Mouse (Mus musculus): ENCODE results near the gene Ccn5. TPM values are rescaled to one million over a fixed set of nuclear protein-coding genes. Genes with fewer than 3 reads are reported as not detected.

Gene Ccn5
- 0.24 and 0.76 TPM in 2 replicates for polyA plus RNA-seq (2015; fragmentation: Nextera tagmentation; extraction: Ambion mirVana)

DNA sequence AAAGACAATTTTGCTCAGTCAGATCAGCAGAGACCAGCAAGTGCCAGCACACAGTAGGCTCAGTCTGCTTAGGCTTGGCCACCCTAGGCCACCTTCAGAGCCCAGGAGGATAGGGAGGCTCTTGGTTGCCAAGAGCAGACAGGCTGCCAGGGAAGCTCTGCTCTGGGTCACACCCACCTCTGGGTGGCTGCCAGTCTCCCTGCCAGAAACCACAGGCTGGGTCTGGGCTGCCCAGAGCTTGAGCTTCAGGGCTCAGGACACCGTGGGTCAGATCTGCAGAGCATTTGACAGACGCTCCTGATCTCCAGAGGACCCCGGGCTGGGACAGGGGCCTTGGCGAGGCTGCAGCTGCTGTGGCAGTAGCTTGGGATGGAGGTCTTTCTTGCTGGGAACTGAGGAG, at the start of gene Ccn5:
Gene Ccn5, plus strand, starts transcription at position 255 of the 400 bp plus-strand sequence.
- Histone ChIP-seq H3K4me3 (ENCODE audit: low read length) (no peak within 1 kb of the TSS), H3K9me3 (ENCODE audit: control insufficient read depth, low read length) (no peaks in the 10 kb centered on the region), H3K27ac (ENCODE audit: low read length) (no peak within 1 kb of the TSS), H3K9ac (ENCODE audit: low read depth, low read length) (no peak within 1 kb of the TSS), H3K4me1 (ENCODE audit: control insufficient read depth, insufficient read depth, low read length) (no peaks in the 10 kb centered on the region), H3K36me3 (ENCODE audit: control insufficient read depth, insufficient read depth, low read length) (no peaks in the 10 kb centered on the region), H3K4me2 (ENCODE audit: low read depth, low read length) (no peak within 1 kb of the TSS), H3K27me3 (replicated peaks; ENCODE audit: control insufficient read depth, insufficient read depth, low read length) (no peaks in the 10 kb centered on the region)
- 76% methylated on average over 4 of the region's 4 CpGs for WGBS
- no peak for ATAC-seq

DNA sequence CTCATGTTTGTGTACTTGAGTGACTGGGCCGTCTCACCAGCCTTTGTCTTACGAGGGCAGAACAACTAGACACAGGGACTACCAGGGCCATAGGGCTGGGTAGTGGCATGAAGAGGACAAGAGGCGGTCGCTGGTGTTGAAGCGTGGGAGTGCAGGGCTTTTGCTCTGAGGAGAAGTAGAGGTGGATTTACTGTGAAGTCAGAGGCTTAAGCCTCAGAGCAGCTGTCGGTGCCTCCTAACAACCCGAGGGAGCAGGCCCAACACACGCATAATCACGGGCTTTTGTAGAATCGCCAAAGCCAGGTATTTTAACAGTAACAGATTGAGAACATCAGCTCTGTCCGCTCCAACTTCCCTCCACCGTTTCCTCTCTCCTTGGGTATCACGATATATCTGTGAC, 44.0 kb upstream of the Ccn5 start:
- 26% methylated on average over 13 of the region's 13 CpGs for WGBS
- no peak overlapping the region for H3K9ac ChIP-seq (ENCODE audit: low read depth, low read length)
- 0 out of 2 replicates have a peak, but pooled peaks cover 2% of the 10 kb centered on the region for H3K27me3 ChIP-seq (replicated peaks; ENCODE audit: control insufficient read depth, insufficient read depth, low read length)
- H3K4me3 ChIP-seq (ENCODE audit: low read length): no peak overlapping the region
- no peak overlapping the region for H3K27ac ChIP-seq (ENCODE audit: low read length)
- H3K36me3 ChIP-seq (ENCODE audit: control insufficient read depth, insufficient read depth, low read length): no peaks in the 10 kb centered on the region
- no peak for ATAC-seq
- no peaks in the 10 kb centered on the region for H3K9me3 ChIP-seq (ENCODE audit: control insufficient read depth, low read length)
- H3K4me2 ChIP-seq (ENCODE audit: low read depth, low read length): no peak overlapping the region
- H3K4me1 ChIP-seq (ENCODE audit: control insufficient read depth, insufficient read depth, low read length): no peaks in the 10 kb centered on the region

DNA sequence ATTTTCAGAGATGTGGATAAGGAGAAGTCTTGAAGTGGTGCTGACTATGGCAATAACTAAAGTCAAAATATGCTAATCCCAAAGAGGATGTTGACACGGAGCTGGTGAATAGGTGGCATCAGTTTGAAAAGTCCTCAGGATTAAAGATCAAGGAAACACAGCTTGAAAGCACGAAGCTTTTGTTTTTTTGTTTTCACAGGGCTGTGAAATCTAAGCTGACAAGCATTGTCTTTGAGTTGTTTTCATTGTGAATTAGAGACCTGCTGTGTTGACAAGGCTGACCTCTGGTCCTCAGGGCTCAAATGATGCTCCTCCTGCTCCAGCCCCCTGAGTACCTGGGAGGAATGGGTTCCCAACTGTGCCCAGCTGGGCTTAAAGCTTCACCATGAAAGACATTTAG, 43.6 kb upstream of the Ccn5 start:
- Histone ChIP-seq H3K36me3 (ENCODE audit: control insufficient read depth, insufficient read depth, low read length) (no peaks in the 10 kb centered on the region), H3K4me3 (ENCODE audit: low read length) (no peak overlapping the region), H3K9me3 (ENCODE audit: control insufficient read depth, low read length) (no peaks in the 10 kb centered on the region), H3K9ac (ENCODE audit: low read depth, low read length) (no peak overlapping the region), H3K27ac (ENCODE audit: low read length) (no peak overlapping the region), H3K27me3 (replicated peaks; ENCODE audit: control insufficient read depth, insufficient read depth, low read length) (0 out of 2 replicates have a peak, but pooled peaks cover 2% of the 10 kb centered on the region), H3K4me1 (ENCODE audit: control insufficient read depth, insufficient read depth, low read length) (no peaks in the 10 kb centered on the region), H3K4me2 (ENCODE audit: low read depth, low read length) (no peak overlapping the region)
- ATAC-seq: no peak
- 5% methylated on average over 2 of the region's 2 CpGs for WGBS

DNA sequence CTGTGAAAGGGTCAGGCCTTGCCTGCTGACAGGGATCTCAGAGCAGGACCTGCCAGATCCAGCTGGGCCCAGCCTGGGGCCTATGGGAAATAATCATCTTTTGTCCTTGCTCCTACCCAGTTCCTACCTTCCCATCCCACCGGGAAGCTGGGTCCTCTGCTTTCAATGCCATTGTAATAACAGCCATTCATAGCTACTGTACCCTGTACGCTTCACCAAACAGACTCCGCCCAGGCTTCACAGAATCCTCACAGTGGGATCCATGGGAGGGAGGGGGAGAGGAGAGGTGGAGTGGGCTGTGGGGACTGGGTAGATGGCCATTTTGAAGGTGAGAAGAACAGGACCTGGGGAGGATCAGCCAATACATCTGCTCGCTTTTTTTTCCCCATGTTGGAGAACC, 41.8 kb upstream of the Ccn5 start:
- no peak for ATAC-seq
- H3K36me3 ChIP-seq (ENCODE audit: control insufficient read depth, insufficient read depth, low read length): no peaks in the 10 kb centered on the region
- no peak overlapping the region for H3K4me2 ChIP-seq (ENCODE audit: low read depth, low read length)
- no peaks in the 10 kb centered on the region for H3K4me1 ChIP-seq (ENCODE audit: control insufficient read depth, insufficient read depth, low read length)
- H3K9me3 ChIP-seq (ENCODE audit: control insufficient read depth, low read length): no peaks in the 10 kb centered on the region
- 0 out of 2 replicates have a peak, but pooled peaks cover 2% of the 10 kb centered on the region for H3K27me3 ChIP-seq (replicated peaks; ENCODE audit: control insufficient read depth, insufficient read depth, low read length)
- WGBS: 78% methylated on average over 4 of the region's 4 CpGs
- no peak overlapping the region for H3K4me3 ChIP-seq (ENCODE audit: low read length)
- no peak overlapping the region for H3K9ac ChIP-seq (ENCODE audit: low read depth, low read length)
- no peak overlapping the region for H3K27ac ChIP-seq (ENCODE audit: low read length)

DNA sequence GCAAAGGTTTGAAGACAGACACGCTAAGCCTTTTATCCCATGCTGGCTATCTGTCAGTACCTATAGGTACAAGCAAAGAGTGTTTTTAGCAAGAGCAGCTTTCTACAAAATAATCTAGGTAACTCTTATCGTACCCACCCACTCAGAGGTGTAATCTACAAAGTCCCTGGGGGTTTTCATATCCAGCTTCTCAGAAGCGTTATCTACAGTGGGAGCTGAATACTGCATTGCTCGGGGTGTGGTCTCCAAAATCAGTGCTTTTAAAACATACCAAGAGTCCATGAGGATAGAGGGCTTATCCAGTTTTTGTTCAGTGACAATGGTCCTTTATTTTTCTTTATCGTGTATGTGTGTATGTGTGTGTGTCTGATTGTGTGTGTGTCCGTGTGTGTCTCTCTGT, 37.3 kb upstream of the Ccn5 start:
- no peak for ATAC-seq
- Histone ChIP-seq H3K36me3 (ENCODE audit: control insufficient read depth, insufficient read depth, low read length) (no peaks in the 10 kb centered on the region), H3K9me3 (ENCODE audit: control insufficient read depth, low read length) (no peaks in the 10 kb centered on the region), H3K4me1 (ENCODE audit: control insufficient read depth, insufficient read depth, low read length) (no peaks in the 10 kb centered on the region), H3K9ac (ENCODE audit: low read depth, low read length) (no peak overlapping the region), H3K27me3 (replicated peaks; ENCODE audit: control insufficient read depth, insufficient read depth, low read length) (no peaks in the 10 kb centered on the region), H3K27ac (ENCODE audit: low read length) (no peak overlapping the region), H3K4me2 (ENCODE audit: low read depth, low read length) (no peak overlapping the region), H3K4me3 (ENCODE audit: low read length) (no peak overlapping the region)
- WGBS: 87% methylated on average over 6 of the region's 6 CpGs

DNA sequence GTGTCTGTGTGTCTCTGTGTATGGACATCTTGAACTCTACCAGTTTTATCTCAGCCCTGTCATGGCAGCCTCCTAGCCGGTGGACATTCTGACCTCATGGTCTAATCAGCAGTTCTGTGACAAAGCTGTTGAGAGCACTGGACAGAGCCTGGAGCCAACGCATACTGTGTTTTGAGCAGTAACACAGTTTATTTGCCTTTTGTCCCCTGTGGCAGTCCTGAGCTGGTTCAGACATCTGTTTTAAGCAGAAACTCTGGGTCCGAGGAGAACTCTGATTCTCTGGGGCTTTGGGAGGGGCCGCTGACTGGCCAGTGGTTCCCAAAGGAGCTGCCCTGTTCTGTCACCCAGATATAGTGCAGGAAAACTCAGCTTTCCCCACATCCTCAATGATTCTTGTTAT, 36.8 kb upstream of the Ccn5 start:
- ATAC-seq: no peak
- H3K4me2 ChIP-seq (ENCODE audit: low read depth, low read length): no peak overlapping the region
- no peaks in the 10 kb centered on the region for H3K27me3 ChIP-seq (replicated peaks; ENCODE audit: control insufficient read depth, insufficient read depth, low read length)
- no peak overlapping the region for H3K27ac ChIP-seq (ENCODE audit: low read length)
- 66% methylated on average over 4 of the region's 4 CpGs for WGBS
- H3K9me3 ChIP-seq (ENCODE audit: control insufficient read depth, low read length): no peaks in the 10 kb centered on the region
- H3K4me1 ChIP-seq (ENCODE audit: control insufficient read depth, insufficient read depth, low read length): no peaks in the 10 kb centered on the region
- H3K36me3 ChIP-seq (ENCODE audit: control insufficient read depth, insufficient read depth, low read length): no peaks in the 10 kb centered on the region
- no peak overlapping the region for H3K9ac ChIP-seq (ENCODE audit: low read depth, low read length)
- no peak overlapping the region for H3K4me3 ChIP-seq (ENCODE audit: low read length)

DNA sequence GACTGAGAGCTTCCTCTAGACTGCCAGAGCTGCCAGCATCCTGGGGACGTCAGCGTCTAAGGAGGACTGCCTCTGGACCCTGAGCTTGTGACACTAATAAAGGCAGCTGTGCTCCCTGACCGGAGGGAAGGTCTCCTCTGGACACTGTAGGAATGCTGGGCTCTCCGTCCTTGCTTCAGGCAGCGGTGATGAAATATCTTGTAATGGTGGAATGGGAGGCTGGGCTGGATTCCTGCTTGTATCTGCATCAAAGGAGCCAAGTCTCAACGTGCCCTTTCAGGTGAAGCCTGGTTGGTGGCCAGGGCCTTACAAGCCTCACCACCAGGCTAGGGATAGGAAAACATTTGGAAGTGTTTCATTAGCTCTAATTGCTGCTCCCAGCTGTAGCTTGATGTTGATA, 33.6 kb upstream of the Ccn5 start:
- Histone ChIP-seq H3K9ac (ENCODE audit: low read depth, low read length) (no peak overlapping the region), H3K9me3 (ENCODE audit: control insufficient read depth, low read length) (no peaks in the 10 kb centered on the region), H3K4me1 (ENCODE audit: control insufficient read depth, insufficient read depth, low read length) (no peaks in the 10 kb centered on the region), H3K27me3 (replicated peaks; ENCODE audit: control insufficient read depth, insufficient read depth, low read length) (no peaks in the 10 kb centered on the region), H3K4me3 (ENCODE audit: low read length) (no peak overlapping the region), H3K27ac (ENCODE audit: low read length) (no peak overlapping the region), H3K36me3 (ENCODE audit: control insufficient read depth, insufficient read depth, low read length) (no peaks in the 10 kb centered on the region), H3K4me2 (ENCODE audit: low read depth, low read length) (no peak overlapping the region)
- 84% methylated on average over 6 of the region's 6 CpGs for WGBS
- ATAC-seq: no peak

DNA sequence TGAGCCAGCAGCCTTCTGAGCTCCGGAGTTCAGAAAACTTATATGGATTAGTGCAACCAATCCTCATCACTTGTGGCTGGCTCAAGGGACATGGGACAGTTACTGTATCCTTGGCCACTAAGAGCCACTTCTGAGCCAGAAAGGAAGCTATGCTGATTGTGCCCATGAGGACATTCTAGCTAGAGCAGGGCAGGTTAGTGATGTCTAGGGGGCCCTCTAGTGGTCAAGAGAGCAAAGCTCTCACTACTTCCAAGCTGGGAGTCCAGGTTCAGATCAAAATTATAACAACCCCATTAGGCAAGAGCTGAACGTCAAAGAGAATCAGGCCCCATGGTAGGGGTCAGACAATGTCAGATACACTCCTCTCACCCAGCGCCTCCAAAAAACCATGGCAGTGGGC, 33.0 kb upstream of the Ccn5 start:
- no peak overlapping the region for H3K27ac ChIP-seq (ENCODE audit: low read length)
- H3K4me3 ChIP-seq (ENCODE audit: low read length): no peak overlapping the region
- 43% methylated on average over 3 of the region's 3 CpGs for WGBS
- no peaks in the 10 kb centered on the region for H3K27me3 ChIP-seq (replicated peaks; ENCODE audit: control insufficient read depth, insufficient read depth, low read length)
- 0 out of 2 replicates have a peak, but pooled peaks have one; percentile 18 for ATAC-seq
- H3K4me1 ChIP-seq (ENCODE audit: control insufficient read depth, insufficient read depth, low read length): no peaks in the 10 kb centered on the region
- no peak overlapping the region for H3K4me2 ChIP-seq (ENCODE audit: low read depth, low read length)
- no peak overlapping the region for H3K9ac ChIP-seq (ENCODE audit: low read depth, low read length)
- H3K9me3 ChIP-seq (ENCODE audit: control insufficient read depth, low read length): no peaks in the 10 kb centered on the region
- no peaks in the 10 kb centered on the region for H3K36me3 ChIP-seq (ENCODE audit: control insufficient read depth, insufficient read depth, low read length)

DNA sequence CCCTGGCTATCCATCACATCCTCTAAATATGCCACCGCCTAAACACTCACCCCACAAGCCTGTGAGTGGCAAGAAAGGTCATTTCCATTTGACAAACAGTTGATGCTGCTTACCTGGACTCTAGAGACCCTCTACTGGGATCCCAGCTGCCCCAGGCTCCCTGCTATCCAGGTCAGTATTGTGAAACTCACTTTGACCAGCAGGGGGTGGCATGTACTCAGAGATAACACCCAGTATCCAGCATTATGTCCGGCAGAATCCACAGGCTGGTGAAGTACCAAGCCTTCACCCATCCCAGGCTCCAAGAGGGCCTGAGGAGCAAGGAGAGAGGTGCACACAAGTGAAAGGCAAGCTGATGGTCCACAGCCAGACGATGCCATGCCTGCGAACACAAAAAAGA, 32.2 kb upstream of the Ccn5 start:
- 71% methylated on average over 4 of the region's 4 CpGs for WGBS
- no peak overlapping the region for H3K27ac ChIP-seq (ENCODE audit: low read length)
- ATAC-seq: no peak

DNA sequence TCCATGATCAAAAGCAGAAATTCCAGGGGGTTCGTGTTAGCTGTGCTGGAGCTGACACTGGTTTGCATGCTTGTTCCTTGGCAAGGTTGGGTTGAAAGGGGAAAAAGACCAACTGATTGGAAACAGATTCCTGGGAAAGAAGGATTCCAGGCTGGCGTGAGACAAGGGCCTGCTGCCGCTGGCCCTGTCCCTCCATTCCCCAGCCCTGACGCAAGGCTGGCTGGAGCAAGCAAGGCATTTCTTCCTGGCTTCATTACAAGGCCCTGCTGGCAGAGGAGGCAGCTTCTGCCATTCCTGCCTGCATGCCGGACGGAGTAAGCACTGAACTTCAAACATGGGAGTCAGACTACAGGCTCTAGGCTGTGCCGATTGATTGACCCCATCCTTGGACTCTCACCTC, 22.2 kb upstream of the Ccn5 start:
- WGBS: 65% methylated on average over 7 of the region's 7 CpGs

More for the DNA sequence above, 32.2 kb upstream of the Ccn5 start:
- Histone ChIP-seq H3K36me3 (ENCODE audit: control insufficient read depth, insufficient read depth, low read length) (no peaks in the 10 kb centered on the region), H3K4me2 (ENCODE audit: low read depth, low read length) (no peak overlapping the region), H3K9me3 (ENCODE audit: control insufficient read depth, low read length) (no peaks in the 10 kb centered on the region), H3K27me3 (replicated peaks; ENCODE audit: control insufficient read depth, insufficient read depth, low read length) (no peaks in the 10 kb centered on the region), H3K9ac (ENCODE audit: low read depth, low read length) (no peak overlapping the region), H3K4me3 (ENCODE audit: low read length) (no peak overlapping the region), H3K4me1 (ENCODE audit: control insufficient read depth, insufficient read depth, low read length) (no peaks in the 10 kb centered on the region)

More for the DNA sequence above, 22.2 kb upstream of the Ccn5 start:
- no peaks in the 10 kb centered on the region for H3K4me1 ChIP-seq (ENCODE audit: control insufficient read depth, insufficient read depth, low read length)
- no peaks in the 10 kb centered on the region for H3K36me3 ChIP-seq (ENCODE audit: control insufficient read depth, insufficient read depth, low read length)
- H3K9me3 ChIP-seq (ENCODE audit: control insufficient read depth, low read length): no peaks in the 10 kb centered on the region
- H3K27me3 ChIP-seq (replicated peaks; ENCODE audit: control insufficient read depth, insufficient read depth, low read length): no peaks in the 10 kb centered on the region
- no peak overlapping the region for H3K9ac ChIP-seq (ENCODE audit: low read depth, low read length)
- H3K27ac ChIP-seq (ENCODE audit: low read length): no peak overlapping the region
- H3K4me3 ChIP-seq (ENCODE audit: low read length): no peak overlapping the region
- ATAC-seq: no peak
- no peak overlapping the region for H3K4me2 ChIP-seq (ENCODE audit: low read depth, low read length)
